In the genomic region with DNA sequence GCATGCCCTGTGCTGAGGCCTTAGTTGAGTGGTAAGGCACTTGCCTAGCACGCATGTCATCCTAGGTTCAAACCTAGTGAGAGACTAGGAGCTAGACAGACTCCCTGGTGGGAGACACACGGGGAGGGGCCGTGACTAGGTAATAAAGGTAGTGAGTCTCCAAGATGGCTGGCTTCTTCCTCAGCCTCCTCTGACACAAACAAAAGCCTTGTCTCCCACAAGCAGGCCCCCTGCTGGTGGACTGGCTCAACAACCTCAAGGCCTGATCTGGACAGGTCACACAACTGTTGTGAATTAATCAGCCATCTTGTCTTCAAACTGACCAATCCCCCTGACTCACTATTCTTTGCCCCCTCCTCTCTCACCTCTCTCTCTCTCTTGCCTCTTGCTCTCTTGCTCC, we compare ENCODE assay signal across 11 mouse cellular contexts. TPM values are rescaled to one million over a fixed set of nuclear protein-coding genes. Genes with fewer than 3 reads are reported as not detected.
DNase-seq lines count a peak whose midpoint lies in the region; ATAC-seq and TF ChIP-seq lines count a peak whose summit lies in the region.
"Had no signal": no experiment of that assay in that cellular context is flagged by ENCODE, and none has a peak within 500 bp of the region (broad histone marks: within the 10 kb centered on the region; RNA-seq: fewer than 3 reads in every experiment).

No protein-coding gene starts in this region.

- WGBS in lung, adult 2 months, result 85% methylated on average over 3 of the region's 3 CpGs
- WGBS in liver, embryonic 14.5 days (ENCODE audit: insufficient replicate concordance), result 85% methylated on average over 3 of the region's 3 CpGs
- WGBS in stomach, postnatal 0 days, result 94% methylated on average over 3 of the region's 3 CpGs

- H3K27ac ChIP-seq in liver, embryonic 14.5 days, result no peak overlapping the region
- H3K27ac ChIP-seq in stomach, postnatal 0 days (replicated peaks), result no peak overlapping the region
- H3K27ac ChIP-seq: embryonic facial prominence, embryonic 12.5 days; midbrain, embryonic 15.5 days had no signal

- no peak for ATAC-seq in liver, embryonic 14.5 days (ENCODE audit: insufficient read depth)
- ATAC-seq in stomach, postnatal 0 days (ENCODE audit: low FRiP score, low TSS enrichment), result no peak
- ATAC-seq: midbrain, embryonic 15.5 days had no signal

- peak; percentile 43 for DNase-seq in adrenal gland, postnatal 25 days
- DNase-seq in adrenal gland, adult 8-10 months, result no peak
- DNase-seq in lung, adult 2 months, result no peak
- no peak for DNase-seq in lung, postnatal 25 days (ENCODE audit: low spot score)
- DNase-seq in liver, embryonic 14.5 days (ENCODE audit: low read depth in 3 of 3, low spot score in 3 of 3), result peak; percentile 20 to 47 (median 35)
- no peak for DNase-seq in stomach, postnatal 0 days (ENCODE audit: low spot score)
- no peak for DNase-seq in ovary, postnatal 14 days (ENCODE audit: low spot score)
- DNase-seq in urinary bladder, postnatal 36 days (ENCODE audit: low spot score in 2 of 2), result no peak

- no peak for TF ChIP-seq POLR2A in lung, adult 2 months (IDR thresholded peaks at IDR 0.05; ENCODE audit: borderline replicate concordance, extremely low read depth, low read depth, low read length)

- peaks cover 44% of the 10 kb centered on the region for H3K4me1 ChIP-seq in lung, adult 2 months (ENCODE audit: control insufficient read depth, insufficient read depth, low read length)
- H3K4me1 ChIP-seq in liver, embryonic 14.5 days (replicated peaks; ENCODE audit: control insufficient read depth in 2 of 2, insufficient read depth in 2 of 2, low read length in 1 of 2), result peaks cover 39 to 61% of the 10 kb centered on the region in 2 experiments
- peaks cover 6% of the 10 kb centered on the region; the same call in 1 of the 2 replicates for H3K4me1 ChIP-seq in stomach, postnatal 0 days (replicated peaks; ENCODE audit: control insufficient read depth, insufficient read depth)

- TF ChIP-seq EP300 in liver, embryonic 14.5 days (IDR thresholded peaks at IDR 0.05; ENCODE audit: low read depth), result no peak
- TF ChIP-seq EP300 in stomach, postnatal 0 days (optimal IDR thresholded peaks at IDR 0.05), result no peak

- H3K36me3 ChIP-seq in liver, embryonic 14.5 days (replicated peaks; ENCODE audit: control insufficient read depth, insufficient read depth, low read depth), result peaks cover 4% of the 10 kb centered on the region; the same call in 1 of the 2 replicates
- H3K36me3 ChIP-seq in stomach, postnatal 0 days (ENCODE audit: control insufficient read depth, insufficient read depth, low read length), result no peaks in the 10 kb centered on the region
- H3K36me3 ChIP-seq: midbrain, embryonic 15.5 days had no signal

- no peaks in the 10 kb centered on the region for H3K27me3 ChIP-seq in liver, embryonic 14.5 days (ENCODE audit: control insufficient read depth, insufficient read depth, low read length)
- H3K27me3 ChIP-seq in stomach, postnatal 0 days (ENCODE audit: control insufficient read depth, insufficient read depth, low read length), result no peaks in the 10 kb centered on the region
- H3K27me3 ChIP-seq: CH12.LX; embryonic facial prominence, embryonic 12.5 days; midbrain, embryonic 15.5 days had no signal

- no peaks in the 10 kb centered on the region; the same call in 1 of the 2 replicates for H3K9me3 ChIP-seq in liver, embryonic 14.5 days (ENCODE audit: control insufficient read depth, low read length)
- H3K9me3 ChIP-seq in stomach, postnatal 0 days (ENCODE audit: control insufficient read depth, low read length), result no peaks in the 10 kb centered on the region
- H3K9me3 ChIP-seq: midbrain, embryonic 15.5 days had no signal

- H3K9ac ChIP-seq in liver, embryonic 14.5 days (replicated peaks), result no peak overlapping the region
- H3K9ac ChIP-seq in stomach, postnatal 0 days (ENCODE audit: low read length), result no peak overlapping the region
- H3K9ac ChIP-seq: embryonic facial prominence, embryonic 12.5 days; midbrain, embryonic 15.5 days had no signal

- TF ChIP-seq CTCF in lung, adult 2 months (IDR thresholded peaks at IDR 0.05; ENCODE audit: insufficient read depth, low read length), result peak; percentile 69
- peak; percentile 82 for TF ChIP-seq CTCF in liver, embryonic 14.5 days (IDR thresholded peaks at IDR 0.05; ENCODE audit: low read depth)
- TF ChIP-seq CTCF in stomach, postnatal 0 days (IDR thresholded peaks at IDR 0.05; ENCODE audit: low read depth), result peak; percentile 61

- no peak overlapping the region for H3K4me2 ChIP-seq in liver, embryonic 14.5 days (ENCODE audit: low read depth)
- no peak overlapping the region for H3K4me2 ChIP-seq in stomach, postnatal 0 days (replicated peaks; ENCODE audit: low read depth)
- H3K4me2 ChIP-seq: embryonic facial prominence, embryonic 12.5 days; midbrain, embryonic 15.5 days had no signal

- no peak overlapping the region for H3K4me3 ChIP-seq in lung, adult 2 months (replicated peaks; ENCODE audit: extremely low read depth, low read depth, low read length)
- H3K4me3 ChIP-seq in liver, embryonic 14.5 days (ENCODE audit: insufficient read depth in 1 of 2, low read depth in 2 of 2, low read length in 2 of 2), result no peak overlapping the region
- no peak overlapping the region for H3K4me3 ChIP-seq in stomach, postnatal 0 days (ENCODE audit: low read depth, low read length)
- H3K4me3 ChIP-seq: embryonic facial prominence, embryonic 12.5 days; midbrain, embryonic 15.5 days had no signal

RNA-seq across cellular contexts. Expression of a gene that starts 28.3 kb away (rescaled TPM):
- total RNA-seq in adrenal gland, postnatal 25 days (2021), result 65.5 and 72.8 TPM in 2 replicates
- 10 to 100 TPM; 59.8 to 89.0 (median 74.4) TPM for total RNA-seq in adrenal gland, adult 8-10 months (2022)
- 190 and 227 TPM in 2 replicates for polyA plus RNA-seq in lung, adult 2 months (2012; rRNA removed)
- 29.7 and 40.8 TPM in 2 replicates for polyA plus RNA-seq in liver, embryonic 14.5 days (2012; rRNA removed)
- 65.8 and 76.5 TPM in 2 replicates for polyA plus RNA-seq in liver, embryonic 14.5 days (2014; fragmentation: Nextera tagmentation; extraction: Ambion mirVana)
- 69.2 and 73.6 TPM in 2 replicates for polyA plus RNA-seq in stomach, postnatal 0 days (2015; fragmentation: Nextera tagmentation; extraction: Ambion mirVana)

Comparison
In these comparisons a context has a peak if more than half of its experiments do, and no peak if none do; other contexts are left out.
1. DNase-seq: peak in adrenal gland, postnatal 25 days (single experiment) and liver, embryonic 14.5 days (3 of 3); none in adrenal gland, adult 8-10 months (single experiment), lung, adult 2 months (single experiment), lung, postnatal 25 days (single experiment), stomach, postnatal 0 days (single experiment), ovary, postnatal 14 days (single experiment) and urinary bladder, postnatal 36 days (0 of 2).
2. Peak in every context shown above with its lines, with median percentiles within 50 percentile points of each other: CTCF ChIP-seq.